Mouse (Mus musculus) liver, embryonic 11.5 days (tissue): Measurements from ENCODE around the gene Pnpla3. TPM values are rescaled to one million over a fixed set of nuclear protein-coding genes. Genes with fewer than 3 reads are reported as not detected.

Experiments
- ATAC-seq: fragments of 200-750 bp; cut with Nextera tagmentation; replicated peaks from 2 replicates; pipeline ENCODE4 v1.8.0; 2017; ENCODE audit warnings: moderate number of reproducible peaks, mild to moderate bottlenecking, moderate TSS enrichment, moderate library complexity; ENCODE audit not compliant: low FRiP score
- DNase-seq: peaks from one replicate; pipeline ENCODE4 v3.0.0-alpha.2; 2017; ENCODE audit warnings: low spot score
- H3K27ac ChIP-seq: fragments of 300-500 bp; sonication (generic); 2 replicates; pipeline ENCODE4 v1.5.1; 2014; ENCODE audit warnings: mild to moderate bottlenecking, low read depth, low read length, control low read depth
- H3K27me3 ChIP-seq: fragments of 300-500 bp; sonication (generic); replicated peaks from 2 replicates; pipeline ENCODE4 v1.6.1; 2014; ENCODE audit warnings: low read length, mixed read lengths; ENCODE audit not compliant: control insufficient read depth, insufficient read depth
- H3K36me3 ChIP-seq: fragments of 300-500 bp; sonication (generic); 2 replicates; pipeline ENCODE4 v1.6.1; 2014; ENCODE audit warnings: mild to moderate bottlenecking, low read length, moderate library complexity, mixed read lengths; ENCODE audit not compliant: control insufficient read depth, insufficient read depth
- H3K4me1 ChIP-seq: fragments of 300-500 bp; sonication (generic); replicated peaks from 2 replicates; pipeline ENCODE4 v1.6.1; 2014; ENCODE audit warnings: low read length, mixed read lengths; ENCODE audit not compliant: control insufficient read depth, insufficient read depth
- H3K4me2 ChIP-seq: fragments of 300-500 bp; sonication (generic); 2 replicates; pipeline ENCODE4 v1.6.1; 2014; ENCODE audit warnings: mild to moderate bottlenecking, control low read depth, moderate library complexity
- H3K4me3 ChIP-seq: fragments of 300-500 bp; sonication (generic); 2 replicates; pipeline ENCODE4 v1.5.1; 2014; ENCODE audit warnings: low read depth, low read length, control low read depth
- H3K9ac ChIP-seq: fragments of 300-500 bp; sonication (generic); 2 replicates; pipeline ENCODE4 v1.6.1; 2014; ENCODE audit warnings: low read depth, low read length, control low read depth
- H3K9me3 ChIP-seq: fragments of 300-500 bp; sonication (generic); 2 replicates; pipeline ENCODE4 v1.6.1; 2016; ENCODE audit warnings: low read length, inconsistent platforms, mixed read lengths; ENCODE audit not compliant: control insufficient read depth
- WGBS: fragments of 180-500 bp; shearing (Covaris S2); extraction: QIAGEN DNeasy Blood & Tissue Kit; methylation state at CpG from one replicate; pipeline ENCODE4 v1.1.7; 2014; 5-methylcytosine and 5-hydroxymethylcytosine counted together
- polyA plus RNA-seq: library from polyadenylated mRNA; unstranded; fragments of >200 nt; fragmentation: Nextera tagmentation; extraction: Ambion mirVana; gene quantifications from 2 replicates; pipeline ENCODE4 v1.2.1, GENCODE M21; 2014

Gene Pnpla3
- polyA plus RNA-seq, 1 experiment from 2014 or later: 2.3 TPM

GRCm38 (mm10) chr15:84210941-84211340 lies 43.3 kb downstream of the Pnpla3 start:
- Histone ChIP-seq H3K4me3 (no peak overlapping the region), H3K36me3 (peaks cover 42% of the 10 kb centered on the region), H3K4me2 (peak overlapping the region; percentile 59), H3K27ac (peak overlapping the region; percentile 87; the same call in 1 of the 2 replicates), H3K4me1 (peaks cover 32% of the 10 kb centered on the region), H3K27me3 (no peaks in the 10 kb centered on the region), H3K9me3 (no peaks in the 10 kb centered on the region), H3K9ac (peak overlapping the region; percentile 28; the same call in 1 of the 2 replicates)
- ATAC-seq (no peak), DNase-seq (no peak)
- 92% methylated on average over 13 of the region's 13 CpGs for WGBS

GRCm38 (mm10) chr15:84211564-84211963 lies 43.9 kb downstream of the Pnpla3 start:
- Histone ChIP-seq H3K36me3 (peaks cover 36% of the 10 kb centered on the region), H3K4me1 (peaks cover 36% of the 10 kb centered on the region), H3K9ac (peak overlapping the region; percentile 16; the same call in 1 of the 2 replicates), H3K27me3 (no peaks in the 10 kb centered on the region), H3K9me3 (no peaks in the 10 kb centered on the region), H3K4me2 (no peak overlapping the region), H3K4me3 (no peak overlapping the region), H3K27ac (peak overlapping the region; percentile 87; the same call in 1 of the 2 replicates)
- ATAC-seq (no peak), DNase-seq (no peak)
- 77% methylated on average over 4 of the region's 4 CpGs for WGBS

- no peaks in the 10 kb centered on the region for H3K27me3 ChIP-seq
- peak overlapping the region; percentile 21; the same call in 1 of the 2 replicates for H3K27ac ChIP-seq
- DNase-seq (peak; percentile 82), ATAC-seq (0 out of 2 replicates have a peak, but pooled peaks have one; percentile 18)
- 43% methylated on average over 6 of the region's 6 CpGs for WGBS
- 0 out of 2 replicates have a peak overlapping the region, but pooled peaks have one; percentile 16 for H3K9ac ChIP-seq
- no peaks in the 10 kb centered on the region for H3K9me3 ChIP-seq
- peaks cover 41% of the 10 kb centered on the region for H3K4me1 ChIP-seq
- peaks cover 32% of the 10 kb centered on the region for H3K36me3 ChIP-seq
- H3K4me2 ChIP-seq: no peak overlapping the region
- no peak overlapping the region for H3K4me3 ChIP-seq
Measured at GRCm38 (mm10) chr15:84212031-84212755, 44.6 kb downstream of the Pnpla3 start.

GRCm38 (mm10) chr15:84212756-84213105 lies 45.1 kb downstream of the Pnpla3 start:
- Histone ChIP-seq H3K4me3 (no peak overlapping the region), H3K4me1 (peaks cover 41% of the 10 kb centered on the region), H3K27me3 (no peaks in the 10 kb centered on the region), H3K4me2 (no peak overlapping the region), H3K9ac (no peak overlapping the region), H3K27ac (no peak overlapping the region), H3K9me3 (no peaks in the 10 kb centered on the region), H3K36me3 (peaks cover 27% of the 10 kb centered on the region)
- DNase-seq (no peak), ATAC-seq (no peak)
- 91% methylated on average over 2 of the region's 2 CpGs for WGBS

GRCm38 (mm10) chr15:84213162-84213739 lies 45.6 kb downstream of the Pnpla3 start:
- peaks cover 44% of the 10 kb centered on the region for H3K4me1 ChIP-seq
- H3K27me3 ChIP-seq: no peaks in the 10 kb centered on the region
- peaks cover 24% of the 10 kb centered on the region for H3K36me3 ChIP-seq
- H3K4me2 ChIP-seq: no peak overlapping the region
- 87% methylated on average over 6 of the region's 6 CpGs for WGBS
- H3K9ac ChIP-seq: no peak overlapping the region
- no peak overlapping the region for H3K27ac ChIP-seq
- no peaks in the 10 kb centered on the region for H3K9me3 ChIP-seq
- DNase-seq: no peak
- ATAC-seq: no peak
- H3K4me3 ChIP-seq: no peak overlapping the region

GRCm38 (mm10) chr15:84214476-84214875 lies 46.8 kb downstream of the Pnpla3 start:
- no peak overlapping the region for H3K9ac ChIP-seq
- peaks cover 38% of the 10 kb centered on the region for H3K4me1 ChIP-seq
- H3K27me3 ChIP-seq: no peaks in the 10 kb centered on the region
- H3K36me3 ChIP-seq: peaks cover 21% of the 10 kb centered on the region
- no peak overlapping the region for H3K4me3 ChIP-seq
- no peaks in the 10 kb centered on the region for H3K9me3 ChIP-seq
- no peak for ATAC-seq
- H3K4me2 ChIP-seq: no peak overlapping the region
- no peak for DNase-seq
- 80% methylated on average over 7 of the region's 7 CpGs for WGBS
- H3K27ac ChIP-seq: no peak overlapping the region

- ATAC-seq (no peak), DNase-seq (no peak)
- Histone ChIP-seq H3K4me2 (no peak overlapping the region), H3K27ac (no peak overlapping the region), H3K9me3 (no peaks in the 10 kb centered on the region), H3K4me3 (no peak overlapping the region), H3K36me3 (peaks cover 16% of the 10 kb centered on the region), H3K27me3 (no peaks in the 10 kb centered on the region), H3K9ac (no peak overlapping the region), H3K4me1 (peaks cover 32% of the 10 kb centered on the region)
- 82% methylated on average over 2 of the region's 2 CpGs for WGBS
Measured at GRCm38 (mm10) chr15:84215273-84215672, 47.6 kb downstream of the Pnpla3 start.

GRCm38 (mm10) chr15:84216026-84216425 lies 48.4 kb downstream of the Pnpla3 start:
- Histone ChIP-seq H3K9me3 (no peaks in the 10 kb centered on the region), H3K4me3 (no peak overlapping the region), H3K4me2 (no peak overlapping the region), H3K9ac (no peak overlapping the region), H3K27ac (peak overlapping the region; percentile 59; the same call in 1 of the 2 replicates), H3K4me1 (peaks cover 26% of the 10 kb centered on the region), H3K36me3 (peaks cover 11% of the 10 kb centered on the region; the same call in 1 of the 2 replicates), H3K27me3 (no peaks in the 10 kb centered on the region)
- ATAC-seq (no peak), DNase-seq (no peak)
